Mouse (Mus musculus) frontal cortex, adult (tissue): ENCODE measurements around the gene Rpl22l1.
A peak's percentile ranks its signal among the peaks of the same experiment; 100 is the strongest.
"Not testable (repeated sequence)": the region's sequence is repeated elsewhere in the genome, so short reads cannot be mapped to it uniquely, and the experiment has no call there.

Experiments used
- ATAC-seq: cut with Nextera tagmentation; 2 replicates; pipeline ENCODE4 v1.9.2; 2017; ENCODE audit warnings: mild to moderate bottlenecking, moderate library complexity, mixed read lengths; ENCODE audit not compliant: low TSS enrichment

Rpl22l1 gene

GRCm38 (mm10) chr3:28841886-28842649 lies 36.8 kb downstream of the Rpl22l1 start:
- no peak for ATAC-seq

DNA sequence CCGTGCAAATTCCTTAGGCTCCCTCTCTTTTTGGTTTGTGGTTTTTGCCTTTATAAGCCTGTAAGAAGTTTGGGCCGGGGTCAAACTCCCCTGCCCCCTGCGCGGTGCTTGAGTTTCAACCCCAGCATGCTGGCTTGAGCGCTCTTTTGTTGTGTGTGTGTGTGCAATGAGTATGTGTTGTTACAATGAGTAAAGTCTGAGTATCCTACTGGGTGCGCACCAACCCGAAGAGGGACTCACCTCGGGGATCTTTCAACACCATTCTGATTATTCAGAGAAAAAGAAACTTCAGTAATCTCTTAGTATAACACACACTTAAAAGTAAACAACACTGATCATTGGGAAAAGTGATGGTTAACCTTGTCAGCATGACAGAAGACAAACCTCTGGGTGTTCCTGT lies 38.0 kb downstream of the Rpl22l1 start:
- ATAC-seq, result no peak

- ATAC-seq, result peak; percentile 94
Observed at GRCm38 (mm10) chr3:28847115-28847514, 41.9 kb downstream of the Rpl22l1 start.

GRCm38 (mm10) chr3:28852174-28852573 lies 46.9 kb downstream of the Rpl22l1 start:
- not testable (repeated sequence) for ATAC-seq
